Mouse (Mus musculus): ENCODE data around the gene Apol7b. TPM values are rescaled to one million over a fixed set of nuclear protein-coding genes. Genes with fewer than 3 reads are reported as not detected.
"Not testable (repeated sequence)": the region's sequence is repeated elsewhere in the genome, so short reads cannot be mapped to it uniquely, and the experiment has no call there.

Gene Apol7b
- polyA plus RNA-seq, 1 experiment from 2014 or later = not detected

DNA sequence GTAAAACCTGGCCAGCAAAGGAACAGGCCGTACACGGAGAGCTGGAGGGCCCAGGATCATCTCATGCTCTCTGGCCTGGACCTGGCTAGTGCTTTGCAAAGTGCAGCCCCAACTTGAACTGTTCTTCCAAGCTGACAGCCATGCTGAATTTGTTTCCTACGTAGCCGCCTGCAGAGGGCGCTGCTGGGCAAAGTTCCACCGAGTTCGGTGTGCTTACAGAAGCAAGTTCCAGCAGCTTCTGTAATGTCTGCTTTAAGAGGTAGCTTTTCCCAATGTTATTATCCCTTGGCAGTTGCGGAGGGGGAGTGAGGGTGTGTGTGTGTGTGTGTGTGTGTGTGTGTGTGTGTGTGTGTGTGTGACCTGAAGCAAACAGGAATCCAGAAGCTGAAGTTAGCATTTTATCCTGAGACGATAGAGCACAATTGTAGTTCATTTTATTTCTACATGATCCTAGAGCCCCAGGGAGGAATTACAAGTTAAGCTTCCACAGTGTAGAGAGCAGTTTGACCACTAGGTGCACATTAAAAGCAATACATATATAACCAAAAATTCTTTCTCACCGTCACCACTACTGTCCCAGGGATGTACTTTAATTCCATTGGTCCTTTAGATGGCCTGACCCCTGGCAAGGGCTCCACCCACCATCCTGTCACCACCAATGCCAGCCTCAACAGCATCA is 30.5 kb downstream of the Apol7b start:
- not testable (repeated sequence) for H3K9me3 ChIP-seq (replicated peaks); H3K4me2 ChIP-seq; H3K27ac ChIP-seq; ATAC-seq; H3K36me3 ChIP-seq (ENCODE audit: poor library complexity, severe bottlenecking); H3K27me3 ChIP-seq; H3K9ac ChIP-seq; H3K4me3 ChIP-seq; H3K4me1 ChIP-seq
- 41% methylated on average over 3 of the region's 10 CpGs for WGBS

DNA sequence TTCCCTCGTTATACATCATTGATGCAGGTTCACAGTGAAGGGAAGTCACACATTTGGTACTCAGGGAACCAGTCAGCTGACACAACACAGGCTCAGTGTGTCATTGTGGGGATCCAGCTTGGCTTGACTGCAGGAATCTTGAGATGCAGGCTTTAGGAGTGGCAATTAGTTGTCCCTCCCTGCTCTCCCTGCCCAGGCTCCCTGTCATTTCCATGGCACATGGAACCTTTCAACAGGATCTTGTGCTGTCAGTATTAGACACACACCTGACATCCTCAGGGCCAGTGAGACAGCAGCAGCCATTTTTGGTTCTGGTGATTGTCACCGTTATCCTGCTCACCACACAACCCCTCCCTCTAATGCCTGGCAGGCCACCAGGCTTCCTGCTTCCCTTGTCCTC is 31.6 kb downstream of the Apol7b start:
- not testable (repeated sequence) for H3K9ac ChIP-seq; H3K9me3 ChIP-seq (replicated peaks); H3K4me1 ChIP-seq; ATAC-seq; H3K27me3 ChIP-seq; H3K4me3 ChIP-seq; H3K36me3 ChIP-seq (ENCODE audit: poor library complexity, severe bottlenecking); H3K4me2 ChIP-seq; H3K27ac ChIP-seq
- WGBS = 71% methylated on average over 2 of the region's 2 CpGs

DNA sequence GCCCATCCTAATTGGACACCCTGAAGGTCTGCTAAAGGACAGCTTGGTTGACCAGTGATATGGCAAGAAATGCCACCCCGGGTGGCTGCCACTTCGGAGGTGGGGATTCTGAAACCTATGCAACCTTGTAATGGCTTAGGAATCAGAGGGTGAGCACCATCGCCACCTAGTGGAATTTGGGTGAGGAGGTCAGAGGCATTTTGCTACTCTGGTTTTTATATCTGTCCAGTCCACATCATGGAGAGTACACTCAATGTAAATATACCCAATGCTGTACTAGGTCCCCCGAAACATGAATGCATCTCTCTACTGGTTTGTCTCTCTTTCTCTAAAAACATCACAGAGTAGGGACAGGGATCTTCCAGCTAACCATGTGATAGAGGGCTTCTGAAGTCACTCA is 34.6 kb downstream of the Apol7b start:
- 43% methylated on average over 4 of the region's 4 CpGs for WGBS
- ATAC-seq = not testable (repeated sequence)

DNA sequence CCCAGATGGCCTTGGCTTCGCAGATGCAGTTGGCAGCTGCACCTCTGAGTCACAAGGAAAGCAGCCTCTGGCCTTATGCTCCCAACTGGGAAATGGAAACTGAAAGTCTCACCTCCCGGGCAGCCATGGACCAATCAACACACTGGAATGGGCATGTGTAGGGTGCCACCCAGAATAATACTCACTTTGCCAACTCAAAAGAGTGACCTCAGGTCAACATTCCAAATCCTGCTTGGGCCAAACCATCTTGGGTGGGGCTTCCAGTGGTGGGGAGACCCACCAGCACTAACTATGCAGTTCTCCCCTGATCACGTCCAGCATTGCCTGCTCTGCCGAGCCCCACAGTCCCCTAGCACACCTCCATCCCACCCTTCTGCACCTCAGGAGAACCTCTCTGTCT is 36.3 kb downstream of the Apol7b start, which contains the start of gene Apol9a:
Apol9a (minus strand) TSS at position 101 of the 400 bp plus-strand sequence.
- not testable (repeated sequence) for ATAC-seq; H3K36me3 ChIP-seq (ENCODE audit: poor library complexity, severe bottlenecking); H3K9ac ChIP-seq; H3K4me2 ChIP-seq; H3K27me3 ChIP-seq; H3K9me3 ChIP-seq (replicated peaks); H3K4me3 ChIP-seq; H3K27ac ChIP-seq; H3K4me1 ChIP-seq
- 100% methylated on average over 1 of the region's 4 CpGs for WGBS

More for the DNA sequence above, 34.6 kb downstream of the Apol7b start:
- H3K9me3 ChIP-seq (replicated peaks); H3K27me3 ChIP-seq; H3K4me3 ChIP-seq; H3K27ac ChIP-seq; H3K4me2 ChIP-seq; H3K9ac ChIP-seq; H3K36me3 ChIP-seq (ENCODE audit: poor library complexity, severe bottlenecking); H3K4me1 ChIP-seq: not testable (repeated sequence)

DNA sequence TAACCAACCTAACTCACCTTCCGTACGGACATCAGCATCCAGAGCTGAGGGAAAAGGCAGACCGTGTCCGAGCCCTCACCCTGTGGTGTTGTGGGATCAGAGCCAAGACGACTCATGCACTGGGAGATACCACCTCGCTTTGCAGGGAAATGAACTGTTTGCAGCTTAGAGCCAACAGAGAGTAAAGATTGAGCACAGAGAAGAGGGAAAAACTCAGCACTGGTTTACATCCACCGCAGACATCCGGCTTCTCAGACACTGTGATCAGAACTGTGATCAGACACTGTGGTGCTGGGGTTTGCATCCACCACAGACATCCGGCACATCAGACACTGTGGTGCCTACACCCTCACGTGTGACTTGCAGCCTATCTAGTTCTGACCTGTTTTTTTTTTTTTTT is 40.9 kb downstream of the Apol7b start:
- not testable (repeated sequence) for H3K4me1 ChIP-seq; H3K4me2 ChIP-seq; H3K9me3 ChIP-seq (replicated peaks); ATAC-seq; H3K9ac ChIP-seq; H3K27me3 ChIP-seq; H3K4me3 ChIP-seq; H3K36me3 ChIP-seq (ENCODE audit: poor library complexity, severe bottlenecking); H3K27ac ChIP-seq
- WGBS = 75% methylated on average over 10 of the region's 10 CpGs

DNA sequence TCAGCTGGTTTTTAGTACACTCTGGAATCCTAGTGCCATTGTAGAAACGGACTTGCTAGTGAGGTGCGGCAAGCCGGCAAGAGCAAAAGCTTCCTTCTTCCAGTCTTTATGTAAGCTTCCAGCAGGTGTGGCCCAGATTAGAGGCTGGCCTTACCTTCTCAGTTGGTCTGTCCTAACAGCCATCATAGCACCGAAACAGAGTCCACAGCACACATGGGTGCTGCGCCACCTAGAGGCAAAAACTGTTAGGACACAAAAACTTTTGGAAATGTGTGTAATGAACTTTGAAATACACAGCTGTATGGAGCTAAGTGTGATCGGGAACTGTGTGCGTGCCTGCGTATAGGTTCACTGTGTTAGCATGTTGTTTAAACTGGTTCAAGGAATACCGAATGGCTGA is 48.3 kb downstream of the Apol7b start, which contains the start of gene Apol7a:
Apol7a (minus strand) TSS at position 84 of the 400 bp plus-strand sequence.
- not testable (repeated sequence) for H3K4me1 ChIP-seq; H3K9me3 ChIP-seq (replicated peaks); H3K36me3 ChIP-seq (ENCODE audit: poor library complexity, severe bottlenecking); H3K9ac ChIP-seq; ATAC-seq; H3K4me3 ChIP-seq; H3K27me3 ChIP-seq; H3K4me2 ChIP-seq; H3K27ac ChIP-seq
- 61% methylated on average over 9 of the region's 9 CpGs for WGBS

DNA sequence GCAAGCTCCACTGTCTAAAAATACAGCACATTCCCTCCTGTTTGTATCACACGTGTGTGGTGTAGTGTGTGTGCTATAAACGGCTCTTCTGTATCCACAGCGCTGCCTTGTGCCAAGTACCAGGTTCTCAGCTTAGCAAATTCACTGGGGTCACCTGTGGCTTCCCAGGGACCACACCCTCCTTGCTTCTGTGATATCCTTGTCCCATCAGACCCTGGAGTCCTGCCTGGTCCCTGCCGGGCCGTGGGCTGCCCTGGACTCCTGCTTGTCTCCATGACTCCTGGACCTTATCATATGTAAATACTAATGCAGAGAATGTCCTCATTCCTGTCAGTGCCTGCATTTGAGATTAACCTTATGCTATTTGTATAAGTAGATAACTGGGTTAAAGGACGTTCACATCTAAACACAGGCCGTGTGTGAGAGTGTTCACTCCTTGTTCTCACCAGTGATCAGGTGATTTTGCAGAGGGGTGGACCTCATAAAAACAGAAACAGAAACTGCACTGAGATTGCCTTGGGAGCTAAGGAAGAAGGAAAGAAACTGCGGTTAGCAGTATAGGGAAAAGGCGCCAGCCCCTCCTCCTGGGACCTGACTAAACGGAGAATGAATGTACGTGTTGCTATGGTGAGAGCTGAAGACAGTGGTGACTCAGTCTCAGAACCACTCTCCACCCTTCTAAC is 49.7 kb downstream of the Apol7b start:
- not testable (repeated sequence) for H3K4me2 ChIP-seq; H3K9ac ChIP-seq; H3K27me3 ChIP-seq; H3K4me1 ChIP-seq; H3K9me3 ChIP-seq (replicated peaks); H3K27ac ChIP-seq; H3K4me3 ChIP-seq; ATAC-seq; H3K36me3 ChIP-seq (ENCODE audit: poor library complexity, severe bottlenecking)
- 83% methylated on average over 11 of the region's 11 CpGs for WGBS

DNA sequence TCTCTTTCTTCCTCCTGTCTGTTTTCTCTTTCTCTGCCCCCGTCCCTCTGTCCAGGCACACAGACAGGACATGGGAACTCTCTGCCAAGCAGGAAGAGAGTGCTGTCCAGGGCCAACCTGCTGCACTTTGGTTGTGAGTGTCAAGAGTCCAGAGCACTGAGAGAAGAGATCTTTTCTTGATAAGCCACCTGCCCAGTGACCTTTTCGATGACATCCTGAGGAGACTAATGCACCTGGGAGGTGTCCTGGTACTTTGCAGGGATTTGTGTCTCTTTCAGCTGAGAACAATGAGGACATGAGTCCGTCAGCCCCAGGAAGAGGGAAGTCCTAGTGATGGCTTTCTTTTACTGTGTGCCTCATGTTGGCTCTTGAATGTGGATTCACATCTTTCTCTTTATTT is 53.5 kb downstream of the Apol7b start:
- 68% methylated on average over 3 of the region's 3 CpGs for WGBS
- not testable (repeated sequence) for H3K4me1 ChIP-seq; H3K27ac ChIP-seq; H3K36me3 ChIP-seq (ENCODE audit: poor library complexity, severe bottlenecking); H3K4me2 ChIP-seq; H3K4me3 ChIP-seq; H3K27me3 ChIP-seq; ATAC-seq; H3K9me3 ChIP-seq (replicated peaks); H3K9ac ChIP-seq

DNA sequence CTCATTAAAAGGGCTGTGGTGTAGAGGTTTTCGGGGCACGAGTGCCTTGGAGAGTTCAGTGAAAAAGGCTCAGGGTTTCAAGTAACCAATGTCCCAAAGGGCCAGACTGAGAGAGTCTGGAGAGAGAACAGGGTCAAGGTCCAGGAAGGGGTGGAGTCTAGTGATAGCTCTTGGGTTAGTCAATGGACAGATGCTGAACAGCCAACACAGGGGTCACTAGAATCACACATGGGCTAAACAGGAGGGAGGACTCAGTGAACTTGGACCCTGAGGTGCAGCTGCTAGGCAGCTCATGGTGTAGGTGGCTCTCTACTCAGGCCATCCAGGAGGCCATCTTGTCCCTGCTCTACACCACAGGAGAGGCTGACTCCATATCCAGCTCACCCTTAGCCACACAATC is 59.8 kb downstream of the Apol7b start:
- H3K4me3 ChIP-seq = no peak overlapping the region
- WGBS = 97% methylated on average over 2 of the region's 2 CpGs
- ATAC-seq = no peak
- H3K4me1 ChIP-seq = no peaks in the 10 kb centered on the region
- no peaks in the 10 kb centered on the region for H3K36me3 ChIP-seq (ENCODE audit: poor library complexity, severe bottlenecking)
- H3K9me3 ChIP-seq (replicated peaks) = no peaks in the 10 kb centered on the region
- no peak overlapping the region for H3K27ac ChIP-seq
- H3K9ac ChIP-seq = no peak overlapping the region
- H3K4me2 ChIP-seq = no peak overlapping the region
- H3K27me3 ChIP-seq = no peaks in the 10 kb centered on the region

DNA sequence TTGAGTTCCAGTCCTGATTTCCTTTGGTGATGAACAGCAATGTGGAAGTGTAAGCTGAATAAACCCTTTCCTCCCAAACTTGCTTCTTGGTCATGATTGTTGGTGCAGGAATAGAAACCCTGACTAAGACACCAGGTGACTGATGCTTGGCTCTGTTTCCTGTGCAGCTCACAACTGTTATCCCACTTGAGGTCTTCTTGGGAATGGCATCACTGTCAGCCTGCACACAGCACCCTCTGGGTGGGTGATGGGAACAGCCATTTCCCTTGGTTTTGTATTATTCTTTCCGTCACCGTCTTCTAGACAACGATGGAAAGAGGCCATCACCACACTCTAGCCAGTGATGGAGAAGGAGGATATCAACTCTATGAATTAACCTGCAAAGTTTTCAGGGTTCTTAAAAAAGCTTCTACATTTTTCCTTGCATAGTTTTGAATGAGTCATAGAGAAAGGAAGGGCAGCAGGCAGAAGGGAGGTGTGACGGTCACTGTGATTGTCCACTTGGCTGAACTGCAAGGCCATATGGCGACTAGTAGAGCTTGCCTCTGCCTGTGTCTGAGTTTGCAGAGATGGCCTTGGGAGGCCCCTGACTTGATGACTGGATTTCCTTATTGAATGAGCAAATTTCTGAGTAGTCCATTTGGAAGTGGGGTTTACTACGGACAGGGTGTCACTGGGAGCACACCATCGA is 62.8 kb downstream of the Apol7b start:
- Histone ChIP-seq H3K27ac (no peak overlapping the region), H3K27me3 (no peaks in the 10 kb centered on the region), H3K9ac (no peak overlapping the region), H3K36me3 (ENCODE audit: poor library complexity, severe bottlenecking) (no peaks in the 10 kb centered on the region), H3K4me3 (no peak overlapping the region), H3K4me1 (no peaks in the 10 kb centered on the region), H3K4me2 (no peak overlapping the region), H3K9me3 (replicated peaks) (no peaks in the 10 kb centered on the region)
- no peak for ATAC-seq
- WGBS = 95% methylated on average over 7 of the region's 7 CpGs

DNA sequence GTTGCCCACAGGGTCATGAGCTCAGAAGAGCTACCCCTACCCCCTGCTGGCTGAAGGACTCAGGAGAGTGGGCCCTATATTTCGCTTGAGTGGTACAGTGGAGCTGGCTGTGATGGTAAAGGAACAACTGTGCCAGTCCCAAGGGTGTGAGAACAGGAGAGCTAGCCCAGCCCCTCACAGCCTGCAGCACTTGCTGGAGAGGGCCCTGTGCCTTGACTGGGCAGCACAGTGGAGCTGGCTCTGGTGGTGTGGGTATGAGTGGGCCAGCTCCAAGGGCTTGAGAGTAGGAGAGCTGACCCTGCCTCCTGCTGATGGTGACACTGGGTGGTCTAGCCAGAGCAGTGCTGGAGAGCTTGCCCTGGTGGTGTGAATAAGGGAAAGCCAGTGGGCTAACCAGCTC is 64.4 kb downstream of the Apol7b start:
- 81% methylated on average over 1 of the region's 1 CpGs for WGBS
- no peak overlapping the region for H3K4me3 ChIP-seq
- no peak for ATAC-seq
- H3K4me2 ChIP-seq = no peak overlapping the region
- no peaks in the 10 kb centered on the region for H3K36me3 ChIP-seq (ENCODE audit: poor library complexity, severe bottlenecking)
- no peaks in the 10 kb centered on the region for H3K27me3 ChIP-seq
- H3K27ac ChIP-seq = no peak overlapping the region
- H3K9me3 ChIP-seq (replicated peaks) = no peaks in the 10 kb centered on the region
- H3K9ac ChIP-seq = no peak overlapping the region
- no peaks in the 10 kb centered on the region for H3K4me1 ChIP-seq

DNA sequence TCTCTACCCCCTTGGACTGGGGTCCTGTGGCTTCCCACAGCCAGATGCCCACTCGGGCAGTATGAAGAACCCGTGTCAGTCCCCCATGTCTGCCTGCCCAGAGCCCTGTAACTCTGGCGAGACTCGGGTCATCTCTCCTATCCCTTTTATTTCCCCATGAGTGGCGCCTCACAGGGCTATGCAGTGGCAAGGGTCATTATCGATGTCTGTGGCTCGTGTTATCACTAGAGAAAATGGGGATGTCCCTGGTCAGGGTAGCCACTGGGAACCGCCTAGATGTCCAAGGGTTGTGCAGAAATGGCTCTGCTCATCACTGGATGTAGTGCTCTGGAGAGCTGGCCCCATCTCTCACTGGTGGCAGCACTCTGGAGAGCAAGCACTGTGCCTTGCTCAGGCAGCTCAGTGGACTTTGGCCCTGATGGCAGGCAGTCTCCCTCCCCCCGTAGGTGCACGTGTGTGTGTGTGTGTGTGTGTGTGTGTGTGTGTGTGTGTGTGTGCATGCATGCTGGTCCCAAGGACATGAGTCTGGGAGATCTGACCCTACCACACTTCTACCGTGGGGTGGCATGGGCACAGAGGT is 64.9 kb downstream of the Apol7b start:
- Histone ChIP-seq H3K36me3 (ENCODE audit: poor library complexity, severe bottlenecking) (no peaks in the 10 kb centered on the region), H3K27ac (no peak overlapping the region), H3K4me3 (no peak overlapping the region), H3K9me3 (replicated peaks) (no peaks in the 10 kb centered on the region), H3K27me3 (no peaks in the 10 kb centered on the region), H3K4me2 (no peak overlapping the region), H3K9ac (no peak overlapping the region), H3K4me1 (no peaks in the 10 kb centered on the region)
- no peak for ATAC-seq
- 86% methylated on average over 9 of the region's 11 CpGs for WGBS

Data from forebrain, embryonic 13.5 days (tissue).